Mouse (Mus musculus) embryonic facial prominence, embryonic 12.5 days (tissue): Measurements from ENCODE around the gene Pex7. TPM values are rescaled to one million over a fixed set of nuclear protein-coding genes. Genes with fewer than 3 reads are reported as not detected.

Experiments
- ATAC-seq: fragments of 200-750 bp; cut with Nextera tagmentation; 2 replicates; pipeline ENCODE4 v1.8.0; 2017; ENCODE audit not compliant: insufficient number of reproducible peaks, insufficient read depth, low FRiP score, low TSS enrichment
- H3K27ac ChIP-seq: fragments of 300-500 bp; sonication (generic); 2 replicates; pipeline ENCODE4 v1.5.1; 2016; ENCODE audit warnings: mild to moderate bottlenecking
- H3K27me3 ChIP-seq: fragments of 300-500 bp; sonication (generic); 2 replicates; pipeline ENCODE4 v1.6.1; 2016; ENCODE audit warnings: mild to moderate bottlenecking, moderate library complexity
- H3K36me3 ChIP-seq: fragments of 300-500 bp; sonication (generic); 2 replicates; pipeline ENCODE4 v1.6.1; 2016; ENCODE audit warnings: mild to moderate bottlenecking
- H3K4me1 ChIP-seq: fragments of 300-500 bp; sonication (generic); 2 replicates; pipeline ENCODE4 v1.6.1; 2016
- H3K4me2 ChIP-seq: fragments of 300-500 bp; sonication (generic); replicated peaks from 2 replicates; pipeline ENCODE4 v1.6.1; 2016; ENCODE audit warnings: mild to moderate bottlenecking, moderate library complexity
- H3K4me3 ChIP-seq: fragments of 300-500 bp; sonication (generic); 2 replicates; pipeline ENCODE4 v1.5.1; 2016; ENCODE audit warnings: mild to moderate bottlenecking
- H3K9ac ChIP-seq: fragments of 300-500 bp; sonication (generic); 2 replicates; pipeline ENCODE4 v1.6.1; 2016; ENCODE audit warnings: mild to moderate bottlenecking, moderate library complexity
- H3K9me3 ChIP-seq: fragments of 300-500 bp; sonication (generic); 2 replicates; pipeline ENCODE4 v1.6.1; 2016; ENCODE audit warnings: mild to moderate bottlenecking, moderate library complexity
- WGBS: fragments of 180-500 bp; shearing (Covaris S2); methylation state at CpG from one replicate; pipeline ENCODE4 v1.1.7; 2016; 5-methylcytosine and 5-hydroxymethylcytosine counted together
- polyA plus RNA-seq: library from polyadenylated mRNA; unstranded; fragments of >200 nt; fragmentation: Nextera tagmentation; extraction: Ambion mirVana; gene quantifications from 2 replicates; pipeline ENCODE4 v1.2.1, GENCODE M21; 2016

The Pex7 gene
- polyA plus RNA-seq, 1 experiment from 2014 or later = 21.6 TPM

DNA sequence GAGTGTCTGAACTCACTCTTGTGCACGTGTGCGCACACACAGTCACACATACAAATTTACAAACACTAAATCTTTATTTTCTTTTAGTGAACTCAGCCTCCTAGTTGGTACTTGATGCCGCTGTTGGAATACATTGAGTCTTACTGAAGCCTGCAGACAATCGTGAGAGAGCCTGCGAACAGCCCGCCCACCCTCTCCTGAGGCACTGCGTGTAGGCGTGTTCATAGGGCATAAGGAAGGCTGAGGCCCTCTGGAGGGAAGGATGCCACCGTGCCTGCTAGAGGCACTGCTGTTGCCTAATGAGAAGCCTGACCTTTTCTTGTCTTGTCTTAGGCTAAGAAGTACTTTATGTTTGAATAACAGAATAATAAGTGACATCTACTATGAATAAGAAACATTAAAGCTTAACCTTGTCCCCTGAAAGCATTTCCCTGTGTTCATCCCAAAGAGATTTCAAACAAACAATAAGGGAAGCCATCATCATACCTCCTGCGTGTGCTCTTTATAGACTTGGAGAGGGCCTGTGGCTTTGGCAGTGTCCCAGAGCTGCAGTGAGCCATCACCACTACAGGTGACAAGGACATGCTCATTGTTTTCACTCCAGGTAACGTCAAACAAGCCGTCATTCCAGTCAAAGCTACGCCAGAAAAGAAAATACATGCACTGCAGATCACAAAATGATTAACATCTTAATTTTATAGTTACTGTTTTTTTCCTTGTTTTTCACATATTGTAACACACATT is 3.2 kb downstream of the Pex7 start:
- H3K27ac ChIP-seq = no peak overlapping the region
- H3K4me1 ChIP-seq = no peaks in the 10 kb centered on the region
- ATAC-seq = no peak
- H3K36me3 ChIP-seq = no peaks in the 10 kb centered on the region
- H3K9me3 ChIP-seq = no peaks in the 10 kb centered on the region
- 81% methylated on average over 13 of the region's 13 CpGs for WGBS
- H3K9ac ChIP-seq = no peak overlapping the region
- H3K4me2 ChIP-seq = no peak overlapping the region
- no peak overlapping the region for H3K4me3 ChIP-seq
- H3K27me3 ChIP-seq = no peaks in the 10 kb centered on the region

DNA sequence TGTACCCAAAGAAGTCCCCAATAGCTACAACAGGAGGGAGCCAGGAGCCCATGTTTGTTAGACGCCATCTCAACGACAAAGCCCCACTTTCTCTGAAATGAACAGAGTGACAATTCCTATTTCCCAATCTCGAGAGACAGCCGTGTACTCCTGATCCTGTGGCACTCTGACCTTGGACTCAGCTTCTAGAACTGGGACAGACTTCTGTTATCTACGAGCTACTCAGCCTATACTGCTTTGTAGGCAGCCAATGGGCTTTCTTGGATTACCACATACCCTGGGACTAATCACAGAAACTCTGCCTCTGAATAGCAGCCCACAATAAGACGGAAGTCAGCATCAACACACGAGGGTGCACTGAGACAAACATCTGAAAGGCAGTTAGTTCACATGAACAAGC is 5.5 kb downstream of the Pex7 start:
- ATAC-seq = no peak
- H3K27me3 ChIP-seq = no peaks in the 10 kb centered on the region
- WGBS = 80% methylated on average over 7 of the region's 7 CpGs
- H3K4me1 ChIP-seq = no peaks in the 10 kb centered on the region
- no peak overlapping the region for H3K4me3 ChIP-seq
- H3K4me2 ChIP-seq = no peak overlapping the region
- no peaks in the 10 kb centered on the region for H3K9me3 ChIP-seq
- H3K9ac ChIP-seq = no peak overlapping the region
- H3K36me3 ChIP-seq = no peaks in the 10 kb centered on the region
- H3K27ac ChIP-seq = no peak overlapping the region

DNA sequence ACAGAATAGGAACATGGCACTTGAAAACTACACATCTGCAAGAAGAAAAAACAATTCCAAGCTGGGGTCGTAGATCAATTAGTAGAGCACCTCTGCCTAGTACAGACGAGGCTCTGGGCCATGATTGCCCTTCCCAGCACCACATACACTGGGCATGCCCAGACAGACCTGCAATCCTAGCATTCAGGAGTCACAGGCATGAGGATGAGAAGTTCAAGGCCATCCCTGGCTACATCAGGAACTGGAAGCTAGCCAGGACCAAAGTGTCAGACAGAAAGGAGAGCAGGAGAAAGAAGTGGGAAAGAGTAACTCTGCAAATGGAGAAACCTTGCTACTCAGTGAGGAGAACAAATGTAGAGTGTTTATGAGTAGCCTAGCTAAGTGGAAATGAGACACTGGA is 7.3 kb downstream of the Pex7 start:
- ATAC-seq = no peak
- Histone ChIP-seq H3K36me3 (no peaks in the 10 kb centered on the region), H3K9me3 (no peaks in the 10 kb centered on the region), H3K4me3 (no peak overlapping the region), H3K27ac (no peak overlapping the region), H3K27me3 (no peaks in the 10 kb centered on the region), H3K4me2 (no peak overlapping the region), H3K4me1 (no peaks in the 10 kb centered on the region), H3K9ac (no peak overlapping the region)
- WGBS = 65% methylated on average over 2 of the region's 2 CpGs

DNA sequence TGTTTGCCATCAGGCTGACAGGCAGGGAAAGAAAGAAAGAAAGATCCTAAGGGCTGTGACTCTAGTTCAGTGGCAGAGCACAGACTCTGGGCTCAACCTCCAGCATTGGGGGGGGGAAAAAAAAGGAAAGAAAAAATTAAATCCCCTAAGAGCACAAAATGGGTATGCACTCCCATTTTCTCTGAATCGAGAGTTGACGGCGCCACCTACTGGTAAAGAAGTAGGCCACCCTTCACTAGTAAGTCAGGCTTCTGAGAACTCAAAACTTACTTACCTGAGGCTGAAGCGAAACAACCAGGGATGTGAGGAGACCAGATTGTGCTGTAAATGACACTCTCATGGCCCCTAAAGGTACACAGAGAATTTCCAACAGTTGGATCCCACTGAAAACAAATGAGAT is 13.5 kb downstream of the Pex7 start:
- no peaks in the 10 kb centered on the region for H3K4me1 ChIP-seq
- no peak overlapping the region for H3K4me3 ChIP-seq
- no peaks in the 10 kb centered on the region; the same call in 1 of the 2 replicates for H3K36me3 ChIP-seq
- no peaks in the 10 kb centered on the region for H3K9me3 ChIP-seq
- ATAC-seq = no peak
- H3K9ac ChIP-seq = no peak overlapping the region
- 20% methylated on average over 4 of the region's 4 CpGs for WGBS
- no peaks in the 10 kb centered on the region for H3K27me3 ChIP-seq
- no peak overlapping the region for H3K4me2 ChIP-seq
- H3K27ac ChIP-seq = no peak overlapping the region

DNA sequence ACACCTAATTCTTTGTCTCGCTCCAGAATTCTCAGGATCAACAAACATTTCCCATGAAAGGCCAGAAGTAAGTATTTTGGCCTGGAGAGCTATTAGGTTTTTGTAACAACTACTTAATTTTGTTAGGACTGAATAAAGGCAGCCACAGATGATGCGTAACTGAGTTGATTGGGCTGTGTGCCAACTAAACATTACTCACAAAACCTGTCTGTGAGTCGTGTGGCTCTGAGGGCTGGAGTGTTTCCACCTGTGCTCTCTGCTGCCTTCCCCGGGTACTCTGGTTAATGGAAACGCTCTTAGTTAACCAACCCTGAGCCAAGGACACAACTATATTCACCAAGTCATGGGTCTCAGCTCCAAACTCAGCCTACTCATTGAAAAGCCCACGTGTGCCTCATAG is 14.3 kb downstream of the Pex7 start:
- H3K4me2 ChIP-seq = no peak overlapping the region
- H3K27ac ChIP-seq = no peak overlapping the region
- peaks cover 6% of the 10 kb centered on the region; the same call in 1 of the 2 replicates for H3K36me3 ChIP-seq
- no peaks in the 10 kb centered on the region for H3K9me3 ChIP-seq
- H3K9ac ChIP-seq = no peak overlapping the region
- H3K27me3 ChIP-seq = no peaks in the 10 kb centered on the region
- no peaks in the 10 kb centered on the region for H3K4me1 ChIP-seq
- ATAC-seq = no peak
- 74% methylated on average over 6 of the region's 6 CpGs for WGBS
- no peak overlapping the region for H3K4me3 ChIP-seq

DNA sequence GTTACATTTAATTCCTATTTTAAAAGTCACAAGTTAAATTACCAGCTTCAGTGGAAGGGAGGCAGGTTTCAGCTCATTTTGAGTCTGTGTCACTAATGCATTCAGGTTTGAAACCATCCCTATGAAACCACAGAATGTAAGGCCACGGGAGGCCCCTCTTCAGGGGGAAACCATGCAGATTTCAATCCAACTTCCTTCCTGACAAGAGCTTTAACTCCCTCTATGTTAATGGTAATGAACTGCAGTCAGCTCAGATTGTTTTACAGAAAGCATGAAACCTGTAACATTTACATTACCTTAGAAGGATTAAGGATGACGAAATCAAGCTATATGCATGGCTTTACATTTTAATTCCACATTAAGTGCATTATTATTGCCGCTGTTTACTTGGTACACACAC is 15.8 kb downstream of the Pex7 start:
- WGBS = 43% methylated on average over 3 of the region's 3 CpGs
- no peak for ATAC-seq
- H3K9me3 ChIP-seq = no peaks in the 10 kb centered on the region
- H3K4me1 ChIP-seq = no peaks in the 10 kb centered on the region
- H3K27me3 ChIP-seq = no peaks in the 10 kb centered on the region
- peaks cover 6% of the 10 kb centered on the region; the same call in 1 of the 2 replicates for H3K36me3 ChIP-seq
- H3K4me3 ChIP-seq = no peak overlapping the region
- no peak overlapping the region for H3K9ac ChIP-seq
- H3K4me2 ChIP-seq = no peak overlapping the region
- H3K27ac ChIP-seq = no peak overlapping the region

DNA sequence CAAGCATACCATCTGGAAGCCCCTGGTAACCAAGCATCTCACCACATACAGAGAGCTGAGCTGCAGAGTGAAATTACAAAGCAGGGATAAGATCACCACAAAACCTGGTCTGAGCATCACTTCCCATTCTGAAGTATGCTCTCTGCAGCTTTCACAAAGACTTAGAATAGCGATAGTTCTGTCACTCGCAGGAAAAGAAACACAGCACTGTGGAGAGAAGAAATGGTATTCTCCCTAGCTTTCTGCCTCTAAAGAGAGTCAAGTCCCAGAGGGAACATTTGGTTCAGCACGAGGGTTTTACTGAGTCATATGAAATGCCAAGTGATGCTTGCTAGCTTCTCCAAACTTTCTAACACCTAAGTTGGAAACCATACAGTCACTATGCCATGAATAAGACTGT is 17.6 kb downstream of the Pex7 start:
- ATAC-seq = no peak
- peaks cover 6% of the 10 kb centered on the region; the same call in 1 of the 2 replicates for H3K36me3 ChIP-seq
- H3K9me3 ChIP-seq = no peaks in the 10 kb centered on the region
- WGBS = 89% methylated on average over 3 of the region's 3 CpGs
- H3K27ac ChIP-seq = no peak overlapping the region
- H3K4me1 ChIP-seq = no peaks in the 10 kb centered on the region
- no peak overlapping the region for H3K4me3 ChIP-seq
- no peak overlapping the region for H3K9ac ChIP-seq
- no peak overlapping the region for H3K4me2 ChIP-seq
- no peaks in the 10 kb centered on the region for H3K27me3 ChIP-seq

DNA sequence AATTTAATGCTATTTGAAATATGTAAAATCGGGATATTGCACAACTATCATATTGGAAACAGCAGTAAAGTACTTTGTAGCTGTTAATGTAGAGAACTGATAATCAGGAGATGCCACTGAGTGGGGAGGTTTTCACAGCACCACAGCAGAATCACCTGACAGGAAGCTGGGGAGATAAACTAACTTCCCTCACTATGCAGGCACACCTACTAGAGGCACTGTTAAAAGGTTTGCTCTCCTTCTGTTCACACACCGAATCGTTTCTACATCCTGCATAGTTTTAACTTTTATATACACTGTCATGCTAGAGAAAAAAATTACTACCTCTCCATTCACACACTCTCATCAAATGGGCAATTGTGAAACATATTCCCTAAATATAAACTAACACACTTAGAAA is 21.2 kb downstream of the Pex7 start:
- peaks cover 6% of the 10 kb centered on the region; the same call in 1 of the 2 replicates for H3K36me3 ChIP-seq
- no peak overlapping the region for H3K4me2 ChIP-seq
- H3K27ac ChIP-seq = no peak overlapping the region
- H3K4me1 ChIP-seq = no peaks in the 10 kb centered on the region
- H3K9ac ChIP-seq = no peak overlapping the region
- WGBS = 85% methylated on average over 3 of the region's 3 CpGs
- no peaks in the 10 kb centered on the region for H3K27me3 ChIP-seq
- ATAC-seq = no peak
- no peak overlapping the region for H3K4me3 ChIP-seq
- no peaks in the 10 kb centered on the region for H3K9me3 ChIP-seq

DNA sequence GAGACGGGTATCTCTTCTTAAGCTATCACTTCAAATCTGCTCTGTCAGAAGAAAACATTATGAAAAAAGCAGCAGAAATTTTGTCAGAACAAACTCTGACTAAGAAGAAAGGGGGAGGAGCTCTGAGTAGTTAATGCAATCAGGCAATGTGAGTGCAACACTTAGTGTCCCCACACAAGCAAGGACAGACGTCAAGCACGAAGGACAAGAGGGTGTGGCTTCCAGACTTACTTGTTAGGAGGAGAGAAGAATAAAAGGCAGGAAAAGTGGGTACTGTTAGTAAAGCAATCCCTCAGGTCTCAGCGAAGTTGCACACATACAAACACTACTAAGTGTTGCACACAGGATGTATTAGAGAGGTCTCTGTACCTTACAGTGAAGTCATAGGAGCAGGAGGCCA is 23.1 kb downstream of the Pex7 start:
- H3K27ac ChIP-seq = no peak overlapping the region
- no peak overlapping the region for H3K4me2 ChIP-seq
- no peaks in the 10 kb centered on the region for H3K27me3 ChIP-seq
- H3K4me3 ChIP-seq = no peak overlapping the region
- H3K36me3 ChIP-seq = peaks cover 6% of the 10 kb centered on the region; the same call in 1 of the 2 replicates
- H3K9ac ChIP-seq = no peak overlapping the region
- H3K4me1 ChIP-seq = no peaks in the 10 kb centered on the region
- WGBS = 64% methylated on average over 4 of the region's 4 CpGs
- no peak for ATAC-seq
- H3K9me3 ChIP-seq = no peaks in the 10 kb centered on the region

DNA sequence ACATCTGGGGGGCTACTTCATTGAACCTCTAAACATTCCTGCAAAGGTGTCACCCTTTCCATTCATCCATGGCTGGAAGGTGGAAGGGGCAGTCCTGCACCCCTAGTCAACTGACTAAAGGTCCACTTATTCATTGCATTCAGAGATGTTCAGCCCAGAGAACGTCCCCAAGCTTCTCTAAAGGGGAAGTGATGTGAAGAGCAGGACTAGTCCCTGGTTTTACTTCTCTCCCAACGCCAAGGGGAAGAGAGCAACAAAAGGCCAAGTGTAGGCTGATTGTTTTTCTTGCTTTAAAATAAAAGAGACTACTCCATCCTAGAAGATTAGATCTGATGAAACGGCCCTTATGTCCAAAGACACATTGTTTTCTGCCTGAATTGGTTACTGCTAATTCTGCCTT is 27.1 kb downstream of the Pex7 start:
- 71% methylated on average over 3 of the region's 3 CpGs for WGBS
- H3K9me3 ChIP-seq = no peaks in the 10 kb centered on the region
- ATAC-seq = no peak

DNA sequence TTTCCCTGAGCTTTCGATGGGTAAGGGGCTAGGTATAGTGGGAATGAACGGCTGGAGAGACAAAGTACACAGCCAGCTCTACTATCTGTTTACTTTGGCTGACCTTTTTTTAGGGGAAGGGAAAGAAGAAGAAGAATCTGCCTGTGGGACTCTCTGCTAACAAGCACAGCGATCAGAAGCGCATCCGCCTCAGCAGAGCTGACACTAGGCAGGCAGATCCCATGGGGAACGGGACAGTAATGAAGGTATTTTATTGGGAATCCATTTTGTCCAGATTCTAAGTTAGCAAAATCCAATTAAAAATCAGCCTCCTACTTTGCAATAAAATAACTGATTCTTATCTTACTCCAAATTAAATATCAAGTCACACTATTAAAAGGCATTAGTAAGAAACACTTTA is 28.3 kb downstream of the Pex7 start:
- Histone ChIP-seq H3K36me3 (no peaks in the 10 kb centered on the region), H3K27ac (no peak overlapping the region), H3K9ac (no peak overlapping the region), H3K4me1 (0 out of 2 replicates have a peak, but pooled peaks cover 3% of the 10 kb centered on the region), H3K9me3 (no peaks in the 10 kb centered on the region), H3K4me2 (no peak overlapping the region), H3K4me3 (no peak overlapping the region), H3K27me3 (no peaks in the 10 kb centered on the region)
- WGBS = 60% methylated on average over 6 of the region's 6 CpGs
- no peak for ATAC-seq

More for the DNA sequence above, 27.1 kb downstream of the Pex7 start:
- Histone ChIP-seq H3K36me3 (no peaks in the 10 kb centered on the region), H3K27ac (no peak overlapping the region), H3K4me1 (0 out of 2 replicates have a peak, but pooled peaks cover 3% of the 10 kb centered on the region), H3K4me2 (no peak overlapping the region), H3K9ac (no peak overlapping the region), H3K27me3 (no peaks in the 10 kb centered on the region), H3K4me3 (no peak overlapping the region)

DNA sequence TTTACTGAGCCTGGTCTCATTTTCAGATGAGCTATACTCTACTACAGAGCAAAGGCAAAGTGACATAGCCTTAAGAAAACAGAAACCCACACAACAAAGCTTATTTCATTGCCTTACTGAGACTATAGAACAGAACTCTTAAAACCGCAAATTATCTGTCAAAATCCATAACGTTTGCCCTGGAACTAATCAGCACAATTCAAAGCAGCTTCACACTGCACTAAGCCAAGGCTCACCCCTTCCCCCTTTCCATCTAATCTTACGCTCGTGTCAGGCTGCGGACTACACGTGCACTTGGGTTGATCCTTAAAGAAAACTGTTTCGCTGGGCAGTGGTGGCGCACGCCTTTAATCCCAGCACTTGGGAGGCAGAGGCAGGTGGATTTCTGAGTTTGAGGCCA is 29.8 kb downstream of the Pex7 start:
- no peak overlapping the region for H3K4me3 ChIP-seq
- H3K4me2 ChIP-seq = no peak overlapping the region
- H3K27ac ChIP-seq = no peak overlapping the region
- WGBS = 69% methylated on average over 9 of the region's 9 CpGs
- H3K9me3 ChIP-seq = no peaks in the 10 kb centered on the region
- H3K27me3 ChIP-seq = no peaks in the 10 kb centered on the region
- no peaks in the 10 kb centered on the region for H3K36me3 ChIP-seq
- ATAC-seq = no peak
- H3K4me1 ChIP-seq = 0 out of 2 replicates have a peak, but pooled peaks cover 3% of the 10 kb centered on the region
- H3K9ac ChIP-seq = no peak overlapping the region
